Mouse (Mus musculus): ENCODE results near the gene Tmem236.

GRCm38 (mm10) chr2:14204308-14204707 lies 30.0 kb downstream of the Tmem236 start:
- TF ChIP-seq GATA1 (IDR thresholded peaks at IDR 0.05; ENCODE audit: borderline replicate concordance, low read length): no peak
- TF ChIP-seq FLI1 (IDR thresholded peaks at IDR 0.05; ENCODE audit: low read length): no peak
